Mouse (Mus musculus): ENCODE measurements around the gene Serinc2. TPM values are rescaled to one million over a fixed set of nuclear protein-coding genes. Genes with fewer than 3 reads are reported as not detected.

Serinc2 gene
- total RNA-seq, 1 experiment from 2014 or later = not detected

GRCm38 (mm10) chr4:130299629-130300018 is 20.6 kb upstream of the Serinc2 start:
- no peak for ATAC-seq (replicated peaks; ENCODE audit: insufficient number of reproducible peaks, low FRiP score, low TSS enrichment, poor library complexity, severe bottlenecking)

- ATAC-seq (replicated peaks; ENCODE audit: insufficient number of reproducible peaks, low FRiP score, low TSS enrichment, poor library complexity, severe bottlenecking) = no peak
Observed at GRCm38 (mm10) chr4:130298877-130299628, 20.0 kb upstream of the Serinc2 start.

- 0 out of 2 replicates have a peak, but pooled peaks have one; percentile 33 for ATAC-seq (replicated peaks; ENCODE audit: insufficient number of reproducible peaks, low FRiP score, low TSS enrichment, poor library complexity, severe bottlenecking)
Observed at GRCm38 (mm10) chr4:130297123-130297529, 18.1 kb upstream of the Serinc2 start.

GRCm38 (mm10) chr4:130296243-130296965 is 17.4 kb upstream of the Serinc2 start:
- no peak for ATAC-seq (replicated peaks; ENCODE audit: insufficient number of reproducible peaks, low FRiP score, low TSS enrichment, poor library complexity, severe bottlenecking)

GRCm38 (mm10) chr4:130295047-130295745 is 16.2 kb upstream of the Serinc2 start:
- ATAC-seq (replicated peaks; ENCODE audit: insufficient number of reproducible peaks, low FRiP score, low TSS enrichment, poor library complexity, severe bottlenecking) = no peak

- no peak for ATAC-seq (replicated peaks; ENCODE audit: insufficient number of reproducible peaks, low FRiP score, low TSS enrichment, poor library complexity, severe bottlenecking)
Observed at GRCm38 (mm10) chr4:130294513-130294912, 15.5 kb upstream of the Serinc2 start.

GRCm38 (mm10) chr4:130292271-130292670 is 13.3 kb upstream of the Serinc2 start:
- ATAC-seq (replicated peaks; ENCODE audit: insufficient number of reproducible peaks, low FRiP score, low TSS enrichment, poor library complexity, severe bottlenecking) = peak; percentile 80

GRCm38 (mm10) chr4:130289824-130290223 is 10.8 kb upstream of the Serinc2 start:
- no peak for ATAC-seq (replicated peaks; ENCODE audit: insufficient number of reproducible peaks, low FRiP score, low TSS enrichment, poor library complexity, severe bottlenecking)

- no peak for ATAC-seq (replicated peaks; ENCODE audit: insufficient number of reproducible peaks, low FRiP score, low TSS enrichment, poor library complexity, severe bottlenecking)
Observed at GRCm38 (mm10) chr4:130286531-130286930, 7.5 kb upstream of the Serinc2 start.

GRCm38 (mm10) chr4:130283826-130284225 is 4.8 kb upstream of the Serinc2 start:
- 0 out of 2 replicates have a peak, but pooled peaks have one; percentile 40 for ATAC-seq (replicated peaks; ENCODE audit: insufficient number of reproducible peaks, low FRiP score, low TSS enrichment, poor library complexity, severe bottlenecking)

- ATAC-seq (replicated peaks; ENCODE audit: insufficient number of reproducible peaks, low FRiP score, low TSS enrichment, poor library complexity, severe bottlenecking) = no peak
Observed at GRCm38 (mm10) chr4:130282856-130283255, 3.9 kb upstream of the Serinc2 start.

GRCm38 (mm10) chr4:130276573-130277176 is 2.3 kb downstream of the Serinc2 start:
- no peak for ATAC-seq (replicated peaks; ENCODE audit: insufficient number of reproducible peaks, low FRiP score, low TSS enrichment, poor library complexity, severe bottlenecking)

- ATAC-seq (replicated peaks; ENCODE audit: insufficient number of reproducible peaks, low FRiP score, low TSS enrichment, poor library complexity, severe bottlenecking) = no peak
Observed at GRCm38 (mm10) chr4:130275823-130276105, 3.2 kb downstream of the Serinc2 start.

GRCm38 (mm10) chr4:130275016-130275822 is 3.8 kb downstream of the Serinc2 start:
- ATAC-seq (replicated peaks; ENCODE audit: insufficient number of reproducible peaks, low FRiP score, low TSS enrichment, poor library complexity, severe bottlenecking) = no peak

GRCm38 (mm10) chr4:130274346-130275015 is 4.5 kb downstream of the Serinc2 start:
- ATAC-seq (replicated peaks; ENCODE audit: insufficient number of reproducible peaks, low FRiP score, low TSS enrichment, poor library complexity, severe bottlenecking) = no peak

- ATAC-seq (replicated peaks; ENCODE audit: insufficient number of reproducible peaks, low FRiP score, low TSS enrichment, poor library complexity, severe bottlenecking) = no peak
Observed at GRCm38 (mm10) chr4:130273698-130274345, 5.2 kb downstream of the Serinc2 start.

- ATAC-seq (replicated peaks; ENCODE audit: insufficient number of reproducible peaks, low FRiP score, low TSS enrichment, poor library complexity, severe bottlenecking) = no peak
Observed at GRCm38 (mm10) chr4:130270611-130271347, 8.2 kb downstream of the Serinc2 start.
